Mouse (Mus musculus) kidney, embryonic 14.5 days (tissue): ENCODE measurements at regions not wholly inside any gene's neighbourhood (a gene's known extent, or its start where the extent isn't known, plus 50 kb on each side); places are given as distances from the start of the nearest gene placed in this dataset.
"Not testable (repeated sequence)": the region's sequence is repeated elsewhere in the genome, so short reads cannot be mapped to it uniquely, and the experiment has no call there.

Experiments used
- ATAC-seq: fragments of 200-750 bp; cut with Nextera tagmentation; 2 replicates; pipeline ENCODE4 v1.8.0; 2017; ENCODE audit warnings: moderate number of reproducible peaks, mild to moderate bottlenecking, moderate TSS enrichment, moderate library complexity; ENCODE audit not compliant: low FRiP score, low TSS enrichment
- H3K27ac ChIP-seq: fragments of 300-500 bp; sonication (generic); 2 replicates; pipeline ENCODE4 v1.5.1; 2014; ENCODE audit warnings: low read depth, mild to moderate bottlenecking, low read length, moderate library complexity, mixed read lengths
- H3K27me3 ChIP-seq: fragments of 300-500 bp; sonication (generic); 2 replicates; pipeline ENCODE4 v1.6.1; 2014; ENCODE audit warnings: mild to moderate bottlenecking, low read length; ENCODE audit not compliant: control insufficient read depth, insufficient read depth
- H3K36me3 ChIP-seq: fragments of 300-500 bp; sonication (generic); 2 replicates; pipeline ENCODE4 v1.6.1; 2014; ENCODE audit warnings: low read length, mixed read lengths; ENCODE audit not compliant: control insufficient read depth, insufficient read depth
- H3K4me1 ChIP-seq: fragments of 300-500 bp; sonication (generic); 2 replicates; pipeline ENCODE4 v1.6.1; 2014; ENCODE audit warnings: low read length, mixed read lengths; ENCODE audit not compliant: control insufficient read depth, insufficient read depth
- H3K4me2 ChIP-seq: fragments of 300-500 bp; sonication (generic); replicated peaks from 2 replicates; pipeline ENCODE4 v1.6.1; 2014; ENCODE audit warnings: low read depth, mild to moderate bottlenecking, low read length
- H3K4me3 ChIP-seq: fragments of 300-500 bp; sonication (generic); 2 replicates; pipeline ENCODE4 v1.5.1; 2014; ENCODE audit warnings: mild to moderate bottlenecking, low read length
- H3K9ac ChIP-seq: fragments of 300-500 bp; sonication (generic); 2 replicates; pipeline ENCODE4 v1.6.1; 2014; ENCODE audit warnings: low read depth, mild to moderate bottlenecking, low read length, moderate library complexity
- H3K9me3 ChIP-seq: fragments of 300-500 bp; sonication (generic); 2 replicates; pipeline ENCODE4 v1.6.1; 2016; ENCODE audit warnings: low read length; ENCODE audit not compliant: control insufficient read depth
- WGBS: fragments of 180-500 bp; shearing (Covaris S2); extraction: QIAGEN DNeasy Blood & Tissue Kit; methylation state at CpG from one replicate; pipeline ENCODE4 v1.1.7; 2014; 5-methylcytosine and 5-hydroxymethylcytosine counted together

DNA sequence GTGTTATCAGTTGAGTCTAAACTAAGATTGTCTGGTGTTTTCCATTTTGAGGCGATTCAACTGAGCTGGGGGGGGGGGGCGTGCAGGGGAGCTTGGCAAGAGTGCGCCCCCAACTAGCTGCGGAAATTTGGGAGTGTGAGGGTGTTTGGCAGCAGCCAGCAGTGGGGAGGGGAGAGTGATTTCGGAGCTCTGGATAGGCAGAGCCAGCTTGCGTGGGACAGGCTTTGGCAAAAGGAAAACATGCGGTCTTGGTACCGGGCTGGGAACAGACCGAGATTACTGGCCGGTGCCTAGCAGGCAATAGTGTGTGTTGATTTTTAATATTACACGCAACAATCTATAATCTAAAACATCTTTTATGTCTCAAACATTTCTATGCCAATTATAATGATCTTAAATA is 199.4 kb upstream of the Cdk6 start:
- H3K9ac ChIP-seq, H3K36me3 ChIP-seq, H3K4me2 ChIP-seq, ATAC-seq, H3K27me3 ChIP-seq, H3K27ac ChIP-seq, H3K4me3 ChIP-seq, H3K9me3 ChIP-seq, H3K4me1 ChIP-seq: not testable (repeated sequence)
- 91% methylated on average over 11 of the region's 11 CpGs for WGBS

DNA sequence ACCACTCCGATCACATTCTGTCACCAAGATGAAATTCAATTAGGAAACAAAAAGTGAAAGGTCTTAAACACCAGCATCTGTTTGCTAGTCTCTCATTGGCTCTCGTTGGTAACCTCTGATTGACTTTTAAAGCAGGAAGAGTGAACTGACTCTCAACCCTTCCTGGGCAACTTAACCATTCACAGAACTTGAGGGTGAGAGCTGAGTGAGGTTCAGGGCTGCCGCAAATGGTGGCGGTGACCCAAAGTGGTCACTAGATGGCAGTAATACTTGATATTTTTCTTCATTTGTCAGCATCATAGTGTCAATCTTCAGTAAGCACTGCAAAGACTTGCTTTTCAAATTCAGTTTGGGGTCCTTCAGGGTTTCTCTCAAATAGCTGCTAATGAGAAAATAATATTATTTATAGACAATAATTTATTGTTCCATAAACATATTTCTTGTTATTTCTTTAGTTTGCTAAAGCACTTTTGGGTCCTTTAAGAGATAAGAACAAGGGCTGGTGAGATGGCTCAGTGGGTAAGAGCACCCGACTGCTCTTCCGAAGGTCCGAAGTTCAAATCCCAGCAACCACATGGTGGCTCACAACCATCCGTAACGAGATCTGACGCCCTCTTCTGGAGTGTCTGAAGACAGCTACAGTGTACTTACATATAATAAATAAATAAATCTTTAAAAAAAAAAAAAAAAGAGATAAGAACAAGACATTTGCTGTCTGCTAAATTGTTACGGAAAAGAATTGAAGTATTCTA is 194.6 kb upstream of the Cdk6 start:
- not testable (repeated sequence) for H3K4me3 ChIP-seq, H3K4me2 ChIP-seq, H3K27ac ChIP-seq, H3K27me3 ChIP-seq, H3K36me3 ChIP-seq, H3K9ac ChIP-seq, H3K4me1 ChIP-seq, H3K9me3 ChIP-seq
- 52% methylated on average over 8 of the region's 11 CpGs for WGBS
- peak; percentile 85; the same call in 1 of the 2 replicates for ATAC-seq

DNA sequence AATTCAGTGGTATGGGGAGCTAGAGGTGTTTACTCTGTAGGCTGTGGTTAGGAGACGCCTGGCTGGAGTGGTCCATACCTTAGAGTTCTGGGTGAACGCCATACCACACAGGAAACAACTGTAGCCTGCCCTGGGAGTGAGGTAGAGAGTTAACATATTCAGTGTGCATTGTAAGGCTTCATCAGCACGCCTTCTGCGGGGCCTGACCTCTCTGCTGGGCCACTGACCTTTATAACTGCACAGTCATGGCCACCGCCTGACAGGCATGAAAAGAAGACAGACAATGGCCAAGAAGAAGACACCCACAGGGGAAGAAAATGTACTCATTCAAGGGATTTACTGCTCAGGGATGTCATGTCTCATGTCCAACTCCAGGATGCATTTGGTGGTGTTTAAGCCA is 191.4 kb upstream of the Cdk6 start:
- H3K4me1 ChIP-seq, H3K4me3 ChIP-seq, H3K27ac ChIP-seq, ATAC-seq, H3K9ac ChIP-seq, H3K9me3 ChIP-seq, H3K36me3 ChIP-seq, H3K27me3 ChIP-seq, H3K4me2 ChIP-seq: not testable (repeated sequence)
- WGBS: 78% methylated on average over 5 of the region's 5 CpGs

DNA sequence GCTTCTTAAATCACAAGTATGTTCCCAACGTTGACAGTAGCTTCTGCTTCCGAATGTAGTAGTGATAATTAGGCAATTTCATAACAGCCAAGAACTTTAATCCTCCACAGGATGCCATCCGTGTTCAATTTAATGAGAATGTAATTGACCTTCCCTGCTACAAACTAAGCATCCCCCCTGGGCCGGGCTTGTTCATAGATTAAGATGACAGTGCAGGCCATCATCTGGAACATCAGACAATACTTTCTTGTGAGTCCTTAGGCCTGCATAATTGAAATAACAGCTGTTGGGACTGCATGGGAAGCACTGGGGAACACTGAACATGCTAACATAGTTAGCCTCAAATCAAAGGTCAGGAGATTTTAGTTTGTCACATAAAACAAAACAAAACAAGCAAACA is 190.5 kb upstream of the Cdk6 start:
- not testable (repeated sequence) for H3K27me3 ChIP-seq, H3K9ac ChIP-seq, H3K9me3 ChIP-seq, H3K4me1 ChIP-seq, H3K36me3 ChIP-seq, H3K4me3 ChIP-seq, H3K4me2 ChIP-seq, H3K27ac ChIP-seq, ATAC-seq
- WGBS: 73% methylated on average over 4 of the region's 4 CpGs

DNA sequence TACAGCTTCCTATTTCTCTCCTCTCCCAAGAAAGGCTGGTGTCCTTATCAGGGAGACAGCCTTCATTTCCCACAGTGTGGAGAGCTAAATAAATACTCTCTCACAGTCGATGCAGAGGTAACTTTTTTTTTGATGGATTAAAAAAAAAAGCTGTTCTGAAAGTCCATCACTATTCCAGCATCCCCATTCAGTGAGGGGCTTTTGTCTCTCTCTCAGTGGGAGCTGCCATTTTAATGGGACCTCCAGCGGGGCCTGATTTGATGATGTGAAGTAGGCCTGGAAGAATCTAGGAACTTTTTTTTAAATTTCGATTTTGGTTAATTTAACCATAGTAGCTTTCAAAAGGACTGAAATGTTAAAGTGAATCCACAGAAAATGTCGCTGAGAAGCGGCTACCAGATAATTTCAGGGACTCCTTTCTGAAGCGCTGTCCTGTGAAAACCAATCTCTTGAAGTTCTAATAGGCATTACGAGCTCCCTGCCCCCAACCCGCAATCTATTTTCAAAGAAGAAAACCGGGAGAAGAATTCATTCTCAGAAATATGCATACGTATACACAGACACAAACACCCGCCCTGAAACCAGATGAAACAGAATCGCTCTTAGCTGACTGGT is 189.6 kb upstream of the Cdk6 start:
- not testable (repeated sequence) for H3K27me3 ChIP-seq, H3K36me3 ChIP-seq, H3K9me3 ChIP-seq, H3K9ac ChIP-seq, H3K4me1 ChIP-seq, H3K27ac ChIP-seq
- 0 out of 2 replicates have a peak, but pooled peaks have one; percentile 10 for ATAC-seq
- peak overlapping the region; percentile 56 for H3K4me2 ChIP-seq
- peak overlapping the region; percentile 27; the same call in 1 of the 2 replicates for H3K4me3 ChIP-seq
- 10% methylated on average over 12 of the region's 12 CpGs for WGBS

DNA sequence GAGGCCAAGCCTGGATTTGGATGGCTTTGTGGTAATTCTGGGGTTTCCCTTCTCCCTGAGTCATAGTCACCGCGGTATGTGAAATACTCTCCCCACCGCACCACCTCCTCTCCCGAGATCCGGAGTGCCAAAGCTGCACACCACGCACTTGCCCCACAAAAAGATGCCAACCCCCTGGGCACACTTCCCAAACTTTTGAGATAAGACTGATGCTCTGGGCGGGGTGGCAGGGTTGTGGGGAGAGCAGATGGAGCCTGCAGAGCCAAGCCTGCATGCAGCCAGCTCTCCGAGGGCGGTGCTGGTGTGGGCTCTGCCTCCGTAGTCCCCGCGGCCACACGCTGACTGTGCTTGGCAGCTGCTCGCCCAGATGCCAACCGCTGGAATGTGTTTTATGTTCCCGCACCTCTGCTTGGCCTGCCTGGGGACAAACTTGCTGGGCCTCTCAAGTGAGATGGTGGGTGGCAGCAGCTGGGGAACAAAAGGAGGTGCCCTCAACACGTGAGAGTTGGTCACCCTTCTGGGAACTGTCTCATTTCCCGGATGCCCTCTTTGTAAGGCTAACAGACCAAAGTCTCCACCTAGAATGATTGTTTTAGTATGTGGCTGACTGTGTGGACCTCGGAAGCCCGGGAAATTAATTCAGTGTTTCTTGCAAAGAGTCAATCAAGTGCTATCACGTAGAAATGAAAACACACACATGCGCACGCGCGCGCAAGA is 189.0 kb upstream of the Cdk6 start:
- peak overlapping the region; percentile 27 for H3K4me3 ChIP-seq
- not testable (repeated sequence) for H3K36me3 ChIP-seq, H3K27ac ChIP-seq, H3K9me3 ChIP-seq, H3K27me3 ChIP-seq, H3K4me1 ChIP-seq, H3K9ac ChIP-seq
- 22% methylated on average over 26 of the region's 26 CpGs for WGBS
- ATAC-seq: peak; percentile 89
- peak overlapping the region; percentile 56 for H3K4me2 ChIP-seq

DNA sequence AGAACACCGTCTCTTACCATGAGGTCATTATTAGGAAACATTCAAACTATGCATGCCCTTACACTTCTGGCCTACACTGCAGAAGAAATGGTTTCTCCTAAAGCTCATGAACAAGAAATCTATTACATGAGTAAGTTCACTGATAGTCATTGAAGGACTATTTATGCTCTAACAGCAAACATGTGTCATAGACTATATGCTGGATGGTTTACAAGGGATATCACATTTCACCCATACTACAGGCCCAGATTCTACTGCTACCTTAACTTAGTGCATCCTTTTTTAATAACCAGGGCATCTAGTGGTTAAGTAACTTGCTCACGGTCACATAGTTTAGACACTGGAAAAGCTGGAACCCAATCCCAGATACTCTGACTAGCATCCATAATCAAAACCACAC is 175.8 kb upstream of the Cdk6 start:
- H3K4me2 ChIP-seq, H3K9me3 ChIP-seq, H3K36me3 ChIP-seq, ATAC-seq, H3K27ac ChIP-seq, H3K4me1 ChIP-seq, H3K27me3 ChIP-seq, H3K4me3 ChIP-seq, H3K9ac ChIP-seq: not testable (repeated sequence)
- WGBS: 99% methylated on average over 2 of the region's 2 CpGs

DNA sequence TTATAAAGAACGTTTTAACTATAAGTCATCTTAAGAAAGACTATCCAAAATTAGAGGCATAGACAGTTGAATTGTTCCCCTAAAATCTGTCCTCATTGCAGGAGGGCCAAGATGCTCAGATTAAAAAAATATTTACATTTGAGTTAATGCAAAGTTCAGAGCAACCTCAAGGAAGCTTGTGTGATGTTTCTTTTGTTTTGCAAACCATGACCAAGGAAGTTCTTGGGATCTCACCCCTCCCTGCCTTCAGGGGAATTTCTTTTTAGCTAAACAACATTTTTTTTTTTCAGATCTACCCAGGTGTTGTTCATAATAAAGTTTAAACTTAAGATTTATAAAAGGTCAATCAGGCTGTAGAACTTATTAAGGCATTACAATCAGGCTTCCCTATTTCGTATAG is 174.8 kb upstream of the Cdk6 start:
- not testable (repeated sequence) for H3K9me3 ChIP-seq, H3K9ac ChIP-seq, H3K4me2 ChIP-seq, H3K27me3 ChIP-seq, H3K4me1 ChIP-seq, H3K36me3 ChIP-seq, H3K4me3 ChIP-seq, ATAC-seq, H3K27ac ChIP-seq
- WGBS: 78% methylated on average over 2 of the region's 2 CpGs

DNA sequence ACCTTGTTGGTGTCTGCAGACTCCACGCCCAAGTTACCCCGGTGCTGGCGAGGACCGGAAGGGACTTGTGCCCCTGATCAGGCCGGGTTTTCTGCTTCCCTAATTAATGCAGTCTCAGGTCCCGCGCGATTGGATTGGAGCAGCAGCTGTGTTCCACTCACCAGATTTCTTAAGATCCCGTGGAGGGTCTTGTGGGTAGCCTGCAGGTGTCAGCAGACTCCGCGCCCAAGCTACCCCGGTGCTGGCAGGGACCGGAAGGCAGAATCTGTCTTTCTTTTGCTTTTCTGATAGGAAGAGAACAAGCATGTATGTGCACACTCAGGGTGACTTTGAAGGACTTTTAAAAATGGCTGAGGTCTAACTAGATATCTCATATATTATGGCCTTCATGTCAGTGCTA is 147.7 kb upstream of the Cdk6 start:
- ATAC-seq, H3K9ac ChIP-seq, H3K4me2 ChIP-seq, H3K4me1 ChIP-seq, H3K36me3 ChIP-seq, H3K9me3 ChIP-seq, H3K27ac ChIP-seq, H3K4me3 ChIP-seq, H3K27me3 ChIP-seq: not testable (repeated sequence)
- 91% methylated on average over 13 of the region's 13 CpGs for WGBS
